Mouse (Mus musculus) T-cell, adult 2 months (primary cell): ENCODE data around the gene Gm7361.
"Not testable (repeated sequence)": the region's sequence is repeated elsewhere in the genome, so short reads cannot be mapped to it uniquely, and the experiment has no call there.

ENCODE experiments used
- DNase-seq: peaks from one replicate; pipeline ENCODE4 v3.0.0; 2022; ENCODE audit warnings: low spot score

Gm7361 gene

DNA sequence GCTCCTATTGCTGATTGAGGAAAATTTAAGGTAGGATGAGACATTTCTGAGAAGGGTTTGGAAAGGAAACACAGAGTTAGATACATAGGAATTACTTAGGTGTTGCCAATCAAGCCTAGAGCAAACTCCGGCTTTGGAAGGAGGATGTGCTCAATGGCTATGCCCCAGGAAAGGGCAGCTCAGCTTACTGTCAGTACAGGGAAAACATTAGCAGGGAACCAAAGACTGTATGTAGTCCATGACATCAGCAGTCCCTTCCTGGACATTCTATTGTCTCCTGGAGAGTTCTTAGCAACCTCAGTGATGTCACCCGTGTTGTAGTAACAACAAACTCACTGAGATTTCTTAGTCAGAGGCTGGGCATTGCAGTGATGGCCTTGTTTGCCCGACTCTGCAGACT lies at the start of gene Gm7361:
Gene Gm7361, plus strand, starts transcription at position 301 of the 400 bp plus-strand sequence.
- DNase-seq: not testable (repeated sequence)

DNA sequence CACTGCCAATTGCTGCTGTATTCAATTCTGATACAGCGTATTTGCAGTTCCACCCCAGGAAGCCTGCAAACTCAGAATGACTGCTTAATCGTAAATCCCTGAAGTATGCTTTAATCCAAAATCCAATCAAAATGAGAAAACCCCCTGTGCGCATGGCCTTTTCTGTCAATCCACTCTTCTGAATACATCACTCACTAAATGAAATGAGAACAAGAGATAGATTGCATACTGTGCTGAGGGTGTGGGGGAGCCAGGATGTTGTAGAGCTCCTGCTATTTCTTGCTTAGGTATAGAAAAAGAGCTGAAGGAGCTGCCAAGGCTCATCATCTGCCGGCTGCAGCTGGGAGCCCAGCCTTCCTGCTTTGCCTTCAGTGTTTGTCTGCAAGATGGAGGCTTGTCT lies 46.5 kb upstream of the Gm7361 start:
- no peak for DNase-seq

DNA sequence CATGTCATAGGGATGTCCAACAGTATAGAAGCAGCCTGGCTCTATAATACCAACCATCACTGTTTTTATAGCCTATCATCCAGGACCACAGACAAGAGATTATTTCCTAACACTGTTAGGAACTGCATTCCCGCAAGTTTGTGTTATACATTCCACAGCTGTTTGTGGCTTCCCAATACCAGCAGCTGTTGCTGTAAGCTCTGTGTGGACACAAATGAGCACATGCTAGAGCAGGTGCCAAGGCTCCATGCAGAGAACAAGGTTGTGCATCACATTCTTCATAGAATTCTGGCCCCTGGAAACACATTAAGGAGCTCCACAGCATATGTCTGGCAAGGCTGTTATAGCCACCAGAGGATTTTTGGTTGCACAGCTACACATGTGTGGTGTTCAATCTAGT lies 35.4 kb upstream of the Gm7361 start:
- no peak for DNase-seq

DNA sequence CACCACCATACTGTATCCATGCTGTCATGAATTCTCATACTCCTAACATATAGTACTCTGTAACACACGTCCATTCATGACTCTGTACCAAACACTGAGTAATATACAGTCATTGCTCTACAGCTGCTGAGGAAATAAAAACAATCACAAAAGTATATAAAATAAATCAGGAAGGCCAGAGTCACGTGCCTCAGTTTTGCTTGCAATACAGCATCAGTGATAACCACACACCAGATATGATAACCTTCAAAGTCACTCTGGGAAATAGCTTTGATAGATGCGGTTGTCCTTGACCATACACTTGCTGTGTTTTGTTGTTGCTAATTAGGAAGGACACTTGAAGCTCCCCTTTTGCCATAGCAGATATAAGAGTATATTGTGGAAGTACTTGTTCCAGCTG lies 9.2 kb downstream of the Gm7361 start:
- not testable (repeated sequence) for DNase-seq

DNA sequence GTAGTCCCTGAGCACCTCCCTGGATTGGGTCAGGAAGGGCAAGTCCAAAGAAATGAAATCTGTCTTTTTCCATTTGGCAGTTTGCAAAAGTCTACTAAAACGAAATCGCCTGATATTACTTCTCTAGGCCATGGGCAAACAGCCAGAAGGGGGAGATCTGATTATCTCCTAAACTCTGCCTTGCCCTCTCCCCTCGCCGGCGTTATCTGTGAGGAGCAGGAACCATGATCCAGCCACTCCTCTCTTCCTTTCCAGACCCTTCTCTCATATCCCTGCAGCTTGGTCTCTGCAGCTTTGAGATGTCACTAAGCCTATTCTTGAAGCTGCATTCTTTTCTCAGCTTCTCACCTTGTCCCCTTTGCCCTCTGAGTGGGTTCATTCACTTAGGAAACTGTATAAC lies 22.9 kb downstream of the Gm7361 start:
- DNase-seq: no peak

DNA sequence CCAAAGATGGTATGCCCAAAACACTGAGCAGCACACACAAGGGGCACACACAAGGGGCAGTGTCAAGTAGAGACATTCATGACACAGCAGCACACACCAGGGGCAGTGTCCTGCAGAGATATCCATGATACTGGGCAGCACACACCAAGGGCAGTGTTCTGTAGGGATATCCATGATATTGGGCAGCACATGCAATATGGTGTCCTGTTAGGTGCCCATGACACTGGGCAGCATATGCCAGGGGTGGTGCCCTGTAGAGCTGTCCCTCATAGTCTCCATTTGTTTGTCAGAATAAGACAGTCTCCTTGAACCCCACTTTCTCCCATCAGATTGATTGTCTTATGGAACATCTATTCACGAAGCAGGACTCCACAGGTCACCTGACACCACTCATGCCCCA lies 24.2 kb downstream of the Gm7361 start:
- no peak for DNase-seq

DNA sequence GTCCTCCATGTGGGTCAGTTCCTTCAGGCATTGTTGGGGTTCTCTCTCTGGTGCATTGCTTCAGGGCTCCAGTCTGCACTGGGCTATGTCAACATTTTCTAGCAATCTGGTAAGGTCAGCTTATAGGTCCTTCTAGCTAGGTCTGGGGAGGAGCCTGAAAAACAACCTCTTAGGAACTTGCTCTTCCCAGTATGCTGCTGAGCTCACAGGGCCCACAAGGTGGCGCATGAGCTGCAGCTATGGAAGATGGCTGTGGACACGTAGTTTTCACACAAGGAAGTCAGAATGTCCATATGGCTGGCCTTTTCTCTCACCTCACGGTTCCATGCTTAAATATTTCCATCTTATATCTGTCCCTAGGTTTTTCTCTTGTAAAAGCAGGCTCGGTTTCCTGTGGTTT lies 24.8 kb downstream of the Gm7361 start:
- DNase-seq: no peak

DNA sequence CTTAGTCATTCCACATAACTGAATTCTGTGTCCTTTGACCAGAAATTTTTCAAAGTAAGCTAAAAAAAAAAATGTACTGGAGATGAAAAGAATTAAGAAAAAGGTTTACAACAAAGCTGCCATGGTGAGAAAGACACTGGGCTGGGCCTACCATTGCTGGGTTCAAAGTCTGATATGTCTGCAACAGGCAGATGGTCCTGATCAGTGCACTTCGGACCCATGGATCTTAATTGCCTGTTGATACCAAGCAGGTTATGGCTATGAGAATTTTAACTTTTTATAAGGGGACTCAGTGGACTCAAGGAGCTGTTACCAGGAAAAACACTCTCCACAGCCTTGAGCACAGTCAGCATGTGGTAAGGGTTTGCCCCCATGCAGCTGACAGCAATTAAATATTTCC lies 25.9 kb downstream of the Gm7361 start:
- DNase-seq: no peak

DNA sequence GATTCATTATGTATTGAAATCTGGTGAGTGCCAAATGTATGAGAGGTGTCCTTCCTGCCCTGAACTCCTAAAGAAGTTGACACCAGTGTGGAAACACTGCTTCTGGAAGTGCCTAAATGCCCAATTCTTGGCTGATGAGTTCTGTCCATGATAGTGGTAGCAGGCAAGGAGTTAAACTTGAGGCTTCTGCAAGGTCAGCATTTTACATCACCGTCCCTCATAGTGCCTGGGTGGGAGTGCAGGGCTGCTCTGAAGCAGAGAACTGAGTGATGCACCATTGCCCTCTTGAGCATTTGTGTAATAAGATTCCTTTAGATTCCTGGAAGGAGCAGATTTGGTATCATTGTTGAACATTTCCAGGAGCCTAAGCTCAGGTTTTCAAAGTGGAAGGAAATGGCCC lies 34.1 kb downstream of the Gm7361 start:
- DNase-seq: no peak

DNA sequence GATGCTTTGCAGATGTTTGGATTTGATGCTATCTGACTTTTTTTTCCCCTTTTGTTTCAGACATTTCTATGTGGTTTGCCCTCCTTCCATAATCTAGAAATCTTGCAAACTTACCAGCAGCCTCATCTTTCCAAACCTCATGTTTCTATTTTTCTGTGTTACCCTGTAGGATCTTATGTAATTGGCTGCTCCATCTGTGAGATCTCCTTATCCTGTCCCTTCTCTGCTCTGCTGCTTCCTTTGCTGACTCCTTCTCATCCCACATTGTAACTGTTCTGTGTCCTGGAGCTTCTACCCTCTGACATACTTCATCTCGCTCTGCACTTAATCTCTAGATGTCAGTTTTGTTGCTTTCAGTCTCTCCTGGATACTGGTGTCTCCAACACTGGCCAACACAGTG lies 35.8 kb downstream of the Gm7361 start:
- DNase-seq: no peak
